Mouse (Mus musculus) forebrain, embryonic 12.5 days (tissue): ENCODE measurements around the gene Adra1d. TPM values are rescaled to one million over a fixed set of nuclear protein-coding genes. Genes with fewer than 3 reads are reported as not detected.

Experiments
- ATAC-seq: fragments of 200-750 bp; cut with Nextera tagmentation; 2 replicates; pipeline ENCODE4 v1.8.0; 2017; ENCODE audit warnings: moderate TSS enrichment; ENCODE audit not compliant: low FRiP score
- H3K27ac ChIP-seq: fragments of 300-500 bp; sonication (generic); 2 replicates; pipeline ENCODE4 v1.5.1; 2016; ENCODE audit warnings: mild to moderate bottlenecking
- H3K27me3 ChIP-seq: fragments of 300-500 bp; sonication (generic); 2 replicates; pipeline ENCODE4 v1.6.1; 2016; ENCODE audit warnings: mild to moderate bottlenecking
- H3K36me3 ChIP-seq: fragments of 300-500 bp; sonication (generic); replicated peaks from 2 replicates; pipeline ENCODE4 v1.6.1; 2016; ENCODE audit warnings: mild to moderate bottlenecking
- H3K4me1 ChIP-seq: fragments of 300-500 bp; sonication (generic); 2 replicates; pipeline ENCODE4 v1.6.1; 2016
- H3K4me2 ChIP-seq: fragments of 300-500 bp; sonication (generic); 2 replicates; pipeline ENCODE4 v1.6.1; 2016; ENCODE audit warnings: mild to moderate bottlenecking, moderate library complexity
- H3K4me3 ChIP-seq: fragments of 300-500 bp; sonication (generic); replicated peaks from 2 replicates; pipeline ENCODE4 v1.5.1; 2016; ENCODE audit warnings: mild to moderate bottlenecking
- H3K9ac ChIP-seq: fragments of 300-500 bp; sonication (generic); 2 replicates; pipeline ENCODE4 v1.6.1; 2016; ENCODE audit warnings: mild to moderate bottlenecking
- H3K9me3 ChIP-seq: fragments of 300-500 bp; sonication (generic); 2 replicates; pipeline ENCODE4 v1.6.1; 2016
- WGBS: fragments of 180-500 bp; shearing (Covaris S2); methylation state at CpG from one replicate; pipeline ENCODE4 v1.1.7; 2016; 5-methylcytosine and 5-hydroxymethylcytosine counted together
- polyA plus RNA-seq: library from polyadenylated mRNA; unstranded; fragments of >200 nt; fragmentation: Nextera tagmentation; extraction: Ambion mirVana; gene quantifications from 2 replicates; pipeline ENCODE4 v1.2.1, GENCODE M21; 2016

Gene Adra1d
- polyA plus RNA-seq, 1 experiment from 2014 or later, result not detected

- no peak overlapping the region for H3K9ac ChIP-seq
- H3K36me3 ChIP-seq, result no peaks in the 10 kb centered on the region
- 71% methylated on average over 2 of the region's 2 CpGs for WGBS
- ATAC-seq, result no peak
- H3K4me3 ChIP-seq, result no peak overlapping the region
- H3K27me3 ChIP-seq, result peaks cover 58% of the 10 kb centered on the region
- peaks cover 9% of the 10 kb centered on the region for H3K4me1 ChIP-seq
- no peaks in the 10 kb centered on the region for H3K9me3 ChIP-seq
- no peak overlapping the region for H3K27ac ChIP-seq
- H3K4me2 ChIP-seq, result no peak overlapping the region
These were observed 11.2 kb downstream of the Adra1d start for GRCm38 (mm10) chr2:131550906-131551305.

GRCm38 (mm10) chr2:131550474-131550873 is 11.6 kb downstream of the Adra1d start:
- no peak overlapping the region for H3K4me3 ChIP-seq
- no peak overlapping the region for H3K9ac ChIP-seq
- no peak for ATAC-seq
- H3K4me2 ChIP-seq, result no peak overlapping the region
- no peaks in the 10 kb centered on the region for H3K36me3 ChIP-seq
- peaks cover 58% of the 10 kb centered on the region for H3K27me3 ChIP-seq
- no peak overlapping the region for H3K27ac ChIP-seq
- H3K9me3 ChIP-seq, result no peaks in the 10 kb centered on the region
- H3K4me1 ChIP-seq, result peaks cover 13% of the 10 kb centered on the region
- 69% methylated on average over 2 of the region's 2 CpGs for WGBS

GRCm38 (mm10) chr2:131549090-131549489 is 13.0 kb downstream of the Adra1d start:
- peaks cover 13% of the 10 kb centered on the region for H3K4me1 ChIP-seq
- no peak overlapping the region for H3K27ac ChIP-seq
- no peaks in the 10 kb centered on the region for H3K36me3 ChIP-seq
- 87% methylated on average over 5 of the region's 5 CpGs for WGBS
- ATAC-seq, result no peak
- no peak overlapping the region for H3K9ac ChIP-seq
- H3K9me3 ChIP-seq, result no peaks in the 10 kb centered on the region
- H3K4me3 ChIP-seq, result no peak overlapping the region
- no peak overlapping the region for H3K4me2 ChIP-seq
- peaks cover 61% of the 10 kb centered on the region for H3K27me3 ChIP-seq

GRCm38 (mm10) chr2:131548330-131548729 is 13.8 kb downstream of the Adra1d start:
- no peak overlapping the region for H3K9ac ChIP-seq
- H3K4me3 ChIP-seq, result no peak overlapping the region
- WGBS, result 75% methylated on average over 2 of the region's 2 CpGs
- H3K27me3 ChIP-seq, result peaks cover 61% of the 10 kb centered on the region
- H3K27ac ChIP-seq, result no peak overlapping the region
- no peak for ATAC-seq
- H3K9me3 ChIP-seq, result no peaks in the 10 kb centered on the region
- no peak overlapping the region for H3K4me2 ChIP-seq
- H3K36me3 ChIP-seq, result no peaks in the 10 kb centered on the region
- peaks cover 13% of the 10 kb centered on the region for H3K4me1 ChIP-seq

GRCm38 (mm10) chr2:131546745-131547408 is 15.2 kb downstream of the Adra1d start:
- H3K9ac ChIP-seq, result no peak overlapping the region
- no peaks in the 10 kb centered on the region for H3K9me3 ChIP-seq
- peaks cover 54% of the 10 kb centered on the region for H3K27me3 ChIP-seq
- WGBS, result 13% methylated on average over 19 of the region's 19 CpGs
- no peaks in the 10 kb centered on the region for H3K36me3 ChIP-seq
- no peak for ATAC-seq
- no peak overlapping the region for H3K27ac ChIP-seq
- no peak overlapping the region; the same call in 1 of the 2 replicates for H3K4me2 ChIP-seq
- H3K4me1 ChIP-seq, result peaks cover 13% of the 10 kb centered on the region
- peak overlapping the region; percentile 47 for H3K4me3 ChIP-seq

- H3K9me3 ChIP-seq, result no peaks in the 10 kb centered on the region
- peak overlapping the region; percentile 78 for H3K4me2 ChIP-seq
- WGBS, result under 1% methylated on average over 27 of the region's 27 CpGs
- ATAC-seq, result no peak
- H3K4me1 ChIP-seq, result peaks cover 13% of the 10 kb centered on the region
- H3K27ac ChIP-seq, result no peak overlapping the region
- H3K27me3 ChIP-seq, result peaks cover 54% of the 10 kb centered on the region
- peak overlapping the region; percentile 47 for H3K4me3 ChIP-seq
- H3K9ac ChIP-seq, result peak overlapping the region; percentile 51; the same call in 1 of the 2 replicates
- H3K36me3 ChIP-seq, result no peaks in the 10 kb centered on the region
These were observed 15.8 kb downstream of the Adra1d start for GRCm38 (mm10) chr2:131546308-131546700.

GRCm38 (mm10) chr2:131545386-131546307 is 16.4 kb downstream of the Adra1d start:
- 2% methylated on average over 45 of the region's 45 CpGs for WGBS
- Histone ChIP-seq H3K4me1 (peaks cover 13% of the 10 kb centered on the region), H3K27ac (no peak overlapping the region), H3K36me3 (no peaks in the 10 kb centered on the region), H3K4me3 (peak overlapping the region; percentile 47), H3K27me3 (peaks cover 54% of the 10 kb centered on the region), H3K9ac (peak overlapping the region; percentile 51; the same call in 1 of the 2 replicates), H3K9me3 (no peaks in the 10 kb centered on the region), H3K4me2 (peak overlapping the region; percentile 78)
- ATAC-seq, result peak; percentile 58

GRCm38 (mm10) chr2:131542531-131542930 is 19.6 kb downstream of the Adra1d start:
- peaks cover 13% of the 10 kb centered on the region for H3K4me1 ChIP-seq
- 34% methylated on average over 6 of the region's 6 CpGs for WGBS
- H3K27me3 ChIP-seq, result peaks cover 33% of the 10 kb centered on the region
- no peak overlapping the region for H3K27ac ChIP-seq
- H3K9ac ChIP-seq, result no peak overlapping the region
- H3K36me3 ChIP-seq, result no peaks in the 10 kb centered on the region
- H3K9me3 ChIP-seq, result no peaks in the 10 kb centered on the region
- H3K4me2 ChIP-seq, result no peak overlapping the region
- ATAC-seq, result no peak
- no peak overlapping the region for H3K4me3 ChIP-seq

- no peaks in the 10 kb centered on the region for H3K9me3 ChIP-seq
- no peak overlapping the region for H3K9ac ChIP-seq
- 79% methylated on average over 4 of the region's 4 CpGs for WGBS
- H3K27ac ChIP-seq, result no peak overlapping the region
- peaks cover 12% of the 10 kb centered on the region for H3K4me1 ChIP-seq
- no peak for ATAC-seq
- no peak overlapping the region for H3K4me2 ChIP-seq
- peaks cover 25% of the 10 kb centered on the region for H3K27me3 ChIP-seq
- no peaks in the 10 kb centered on the region for H3K36me3 ChIP-seq
- no peak overlapping the region for H3K4me3 ChIP-seq
These were observed 20.4 kb downstream of the Adra1d start for GRCm38 (mm10) chr2:131541686-131542085.

GRCm38 (mm10) chr2:131539780-131540179 is 22.3 kb downstream of the Adra1d start:
- Histone ChIP-seq H3K27ac (no peak overlapping the region), H3K4me1 (no peaks in the 10 kb centered on the region), H3K27me3 (peaks cover 11% of the 10 kb centered on the region), H3K4me3 (no peak overlapping the region), H3K36me3 (no peaks in the 10 kb centered on the region), H3K9ac (no peak overlapping the region), H3K4me2 (no peak overlapping the region), H3K9me3 (no peaks in the 10 kb centered on the region)
- ATAC-seq, result no peak
- WGBS, result 87% methylated on average over 6 of the region's 6 CpGs

- peaks cover under 1% of the 10 kb centered on the region; the same call in 1 of the 2 replicates for H3K27me3 ChIP-seq
- no peaks in the 10 kb centered on the region for H3K36me3 ChIP-seq
- 74% methylated on average over 7 of the region's 7 CpGs for WGBS
- H3K9ac ChIP-seq, result no peak overlapping the region
- no peaks in the 10 kb centered on the region for H3K4me1 ChIP-seq
- H3K4me3 ChIP-seq, result no peak overlapping the region
- no peak for ATAC-seq
- H3K27ac ChIP-seq, result no peak overlapping the region
- H3K4me2 ChIP-seq, result no peak overlapping the region
- H3K9me3 ChIP-seq, result no peaks in the 10 kb centered on the region
These were observed 23.7 kb downstream of the Adra1d start for GRCm38 (mm10) chr2:131538341-131538740.

GRCm38 (mm10) chr2:131535168-131535567 is 26.9 kb downstream of the Adra1d start:
- Histone ChIP-seq H3K9me3 (no peaks in the 10 kb centered on the region), H3K36me3 (no peaks in the 10 kb centered on the region), H3K4me1 (no peaks in the 10 kb centered on the region), H3K9ac (no peak overlapping the region), H3K4me2 (no peak overlapping the region), H3K27me3 (no peaks in the 10 kb centered on the region), H3K27ac (no peak overlapping the region), H3K4me3 (no peak overlapping the region)
- WGBS, result 91% methylated on average over 5 of the region's 5 CpGs
- no peak for ATAC-seq
